32 mouse cellular contexts compared by ENCODE assay signal in the genomic region with DNA sequence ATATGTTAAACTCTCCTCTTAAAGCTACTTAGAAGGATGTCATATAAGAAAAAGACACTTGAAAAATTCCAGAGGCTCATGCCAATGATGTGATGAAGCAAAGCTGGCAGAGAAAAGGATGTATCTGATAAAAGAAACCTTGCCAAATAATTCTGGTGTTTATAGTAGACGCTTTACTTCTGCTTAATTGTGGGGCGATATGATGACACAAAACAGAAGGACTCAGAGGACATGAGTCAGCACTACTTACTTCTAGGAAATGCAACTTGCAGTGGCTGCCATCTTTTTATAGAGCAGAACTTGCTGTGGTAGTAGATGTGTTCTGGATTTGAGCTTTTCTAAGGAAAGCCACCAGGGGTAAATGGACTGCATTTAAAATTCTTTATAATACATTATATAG. TPM values are rescaled to one million over a fixed set of nuclear protein-coding genes. Genes with fewer than 3 reads are reported as not detected.
DNase-seq lines count a peak whose midpoint lies in the region; ATAC-seq and TF ChIP-seq lines count a peak whose summit lies in the region.
"Had no signal": no experiment of that assay in that cellular context is flagged by ENCODE, and none has a peak within 500 bp of the region (broad histone marks: within the 10 kb centered on the region; RNA-seq: fewer than 3 reads in every experiment).

No protein-coding gene starts in this region.

- ATAC-seq in lung, postnatal 0 days = peak; percentile 41
- ATAC-seq in granulocyte monocyte progenitor cell, adult 5-6 weeks (replicated peaks; ENCODE audit: poor library complexity, severe bottlenecking) = peak; percentile 96
- ATAC-seq: forebrain, embryonic 13.5 days; inflammation-experienced regulatory T-cells, adult 6 months; midbrain, embryonic 13.5 days had no signal

- H3K27ac ChIP-seq in lung, postnatal 0 days (ENCODE audit: low read length) = no peak overlapping the region
- H3K27ac ChIP-seq: embryonic facial prominence, embryonic 10.5 days; embryonic facial prominence, embryonic 15.5 days; forebrain, embryonic 13.5 days; heart, embryonic 10.5 days; heart, embryonic 15.5 days; hindbrain, embryonic 14.5 days; left cerebral cortex, adult 2 months; limb, embryonic 13.5 days; liver, embryonic 13.5 days; midbrain, embryonic 13.5 days; neural tube, embryonic 13.5 days; stomach, postnatal 0 days had no signal

- no peak overlapping the region for H3K4me2 ChIP-seq in lung, postnatal 0 days (replicated peaks; ENCODE audit: low read depth, low read length)
- H3K4me2 ChIP-seq: embryonic facial prominence, embryonic 15.5 days; forebrain, embryonic 13.5 days; heart, embryonic 15.5 days; hindbrain, embryonic 14.5 days; limb, embryonic 13.5 days; liver, embryonic 13.5 days; midbrain, embryonic 13.5 days; neural tube, embryonic 13.5 days had no signal

- intact Hi-C loops in left cerebral cortex, postnatal 36 days (cut with DNase I) = no loop called here

- 36% methylated on average over 2 of the region's 2 CpGs for WGBS in lung, postnatal 0 days

- no peak overlapping the region for H3K9ac ChIP-seq in lung, postnatal 0 days (replicated peaks; ENCODE audit: low read depth)
- H3K9ac ChIP-seq: embryonic facial prominence, embryonic 15.5 days; forebrain, embryonic 13.5 days; heart, embryonic 15.5 days; hindbrain, embryonic 14.5 days; limb, embryonic 13.5 days; liver, embryonic 13.5 days; midbrain, embryonic 13.5 days; neural tube, embryonic 13.5 days had no signal

- H3K27me3 ChIP-seq in lung, postnatal 0 days (replicated peaks; ENCODE audit: insufficient read depth, low read length) = no peaks in the 10 kb centered on the region
- H3K27me3 ChIP-seq: embryonic facial prominence, embryonic 15.5 days; forebrain, embryonic 13.5 days; heart, embryonic 15.5 days; limb, embryonic 13.5 days; liver, embryonic 13.5 days; midbrain, embryonic 13.5 days; neural tube, embryonic 13.5 days had no signal

- DNase-seq in lung, postnatal 0 days (ENCODE audit: low spot score) = peak; percentile 58
- no peak for DNase-seq in lung, postnatal 14 days
- DNase-seq in MEL-GATA-1-ER (ENCODE audit: extremely low read depth, low read depth) = peak; percentile 11
- DNase-seq in left cerebral cortex, postnatal 36 days (ENCODE audit: low spot score in 2 of 2) = no peak
- no peak for DNase-seq in adrenal gland, postnatal 4 days (ENCODE audit: low spot score in 2 of 2)
- DNase-seq in kidney, postnatal 4 days = no peak
- DNase-seq: adrenal gland, postnatal 10 days; cerebellum, adult 18-20 months; cerebellum, postnatal 14 days; gastrocnemius, postnatal 14 days; heart, adult 11 months; kidney, adult 11 months; kidney, postnatal 14 days; liver, embryonic 13.5 days; lung, adult 18-20 months; right cerebral cortex, postnatal 4 days; thymus, postnatal 4 days had no signal

- no peak for TF ChIP-seq CTCF in lung, postnatal 0 days (IDR thresholded peaks at IDR 0.05)

- no peak overlapping the region for H3K4me3 ChIP-seq in lung, postnatal 0 days (ENCODE audit: low read depth, low read length)
- H3K4me3 ChIP-seq: embryonic facial prominence, embryonic 10.5 days; embryonic facial prominence, embryonic 15.5 days; forebrain, embryonic 13.5 days; heart, embryonic 10.5 days; heart, embryonic 15.5 days; left cerebral cortex, adult 2 months; limb, embryonic 13.5 days; liver, embryonic 13.5 days; midbrain, embryonic 13.5 days; neural tube, embryonic 13.5 days had no signal

- no peaks in the 10 kb centered on the region for H3K36me3 ChIP-seq in lung, postnatal 0 days (ENCODE audit: insufficient read depth, low read length)
- H3K36me3 ChIP-seq: embryonic facial prominence, embryonic 10.5 days; embryonic facial prominence, embryonic 15.5 days; heart, embryonic 10.5 days; heart, embryonic 15.5 days; limb, embryonic 13.5 days; liver, embryonic 13.5 days; midbrain, embryonic 13.5 days; neural tube, embryonic 13.5 days had no signal

- no peaks in the 10 kb centered on the region for H3K9me3 ChIP-seq in lung, postnatal 0 days (ENCODE audit: low read length)
- H3K9me3 ChIP-seq: embryonic facial prominence, embryonic 10.5 days; embryonic facial prominence, embryonic 15.5 days; forebrain, embryonic 13.5 days; heart, embryonic 10.5 days; heart, embryonic 15.5 days; limb, embryonic 13.5 days; liver, embryonic 13.5 days; midbrain, embryonic 13.5 days; neural tube, embryonic 13.5 days had no signal

- no peaks in the 10 kb centered on the region for H3K4me1 ChIP-seq in lung, postnatal 0 days (ENCODE audit: insufficient read depth, low read depth, low read length)
- H3K4me1 ChIP-seq: embryonic facial prominence, embryonic 15.5 days; forebrain, embryonic 13.5 days; heart, embryonic 10.5 days; heart, embryonic 15.5 days; limb, embryonic 13.5 days; liver, embryonic 13.5 days; midbrain, embryonic 13.5 days; neural tube, embryonic 13.5 days had no signal

- TF ChIP-seq EP300 in lung, postnatal 0 days (IDR thresholded peaks at IDR 0.05) = 0 out of 2 replicates have a peak, but pooled peaks have one; percentile 16

RNA-seq across cellular contexts. Expression of a gene that starts 43.3 kb away (rescaled TPM):
- polyA plus RNA-seq in lung, postnatal 0 days (2015; fragmentation: Nextera tagmentation; extraction: Ambion mirVana) = 0.23 and 0.51 TPM in 2 replicates
- not detected in 2 replicates for total RNA-seq in granulocyte monocyte progenitor cell, adult 5-6 weeks (2014; fragmentation: Nextera tagmentation)
- total RNA-seq in granulocyte monocyte progenitor cell, adult 5-6 weeks (2017) = not detected in 2 replicates
- 1 to 10 TPM; 1.7 to 2.1 TPM for total RNA-seq in left cerebral cortex, postnatal 36 days (2021)
- total RNA-seq in adrenal gland, postnatal 4 days (2021) = 10 to 100 TPM; 53.7 to 58.3 TPM
- total RNA-seq: megakaryocyte-erythroid progenitor cell, adult 5-6 weeks had no signal
- polyA plus RNA-seq: heart, embryonic 10.5 days; liver, embryonic 13.5 days; thymus, postnatal 0 days had no signal

Comparison
In these comparisons a context has a peak if more than half of its experiments do, and no peak if none do; other contexts are left out.
1. DNase-seq: peak in lung, postnatal 0 days (single experiment) and MEL-GATA-1-ER (single experiment); none in lung, postnatal 14 days (single experiment), left cerebral cortex, postnatal 36 days (0 of 2), adrenal gland, postnatal 4 days (0 of 2) and kidney, postnatal 4 days (0 of 2).
2. RNA of a gene that starts 43.3 kb away (total RNA-seq): 53.7 to 58.3 TPM in adrenal gland, postnatal 4 days; 1.7 to 2.1 TPM in left cerebral cortex, postnatal 36 days and not detected in granulocyte monocyte progenitor cell, adult 5-6 weeks; every median in the first group is over 10 times any median in the second.